Mouse (Mus musculus): Measurements from ENCODE around the gene Apon.
"Not testable (repeated sequence)": the region's sequence is repeated elsewhere in the genome, so short reads cannot be mapped to it uniquely, and the experiment has no call there.

Gene Apon

GRCm38 (mm10) chr10:128272819-128273439, 19.0 kb downstream of the Apon start:
- DNase-seq (ENCODE audit: low read depth), result not testable (repeated sequence)

GRCm38 (mm10) chr10:128275374-128275773, 21.5 kb downstream of the Apon start:
- not testable (repeated sequence) for DNase-seq (ENCODE audit: low read depth)

- DNase-seq (ENCODE audit: low read depth), result no peak
These were observed 24.3 kb downstream of the Apon start for GRCm38 (mm10) chr10:128278158-128278557.

GRCm38 (mm10) chr10:128280943-128281342, 27.0 kb downstream of the Apon start:
- no peak for DNase-seq (ENCODE audit: low read depth)

- DNase-seq (ENCODE audit: low read depth), result no peak
These were observed 27.8 kb downstream of the Apon start for GRCm38 (mm10) chr10:128281682-128282081.

- DNase-seq (ENCODE audit: low read depth), result no peak
These were observed 29.1 kb downstream of the Apon start for GRCm38 (mm10) chr10:128282886-128283450.

- DNase-seq (ENCODE audit: low read depth), result peak; percentile 20
These were observed 30.0 kb downstream of the Apon start for GRCm38 (mm10) chr10:128283604-128284579.

GRCm38 (mm10) chr10:128290594-128290993, 36.7 kb downstream of the Apon start:
- not testable (repeated sequence) for DNase-seq (ENCODE audit: low read depth)

- DNase-seq (ENCODE audit: low read depth), result no peak
These were observed 42.6 kb downstream of the Apon start for GRCm38 (mm10) chr10:128296370-128297090.

- DNase-seq (ENCODE audit: low read depth), result no peak
These were observed 43.3 kb downstream of the Apon start for GRCm38 (mm10) chr10:128297221-128297620.

GRCm38 (mm10) chr10:128297622-128298021, 43.7 kb downstream of the Apon start:
- DNase-seq (ENCODE audit: low read depth), result no peak

- DNase-seq (ENCODE audit: low read depth), result no peak
These were observed 44.3 kb downstream of the Apon start for GRCm38 (mm10) chr10:128298243-128298642.

- no peak for DNase-seq (ENCODE audit: low read depth)
These were observed 44.8 kb downstream of the Apon start, which contains the start of gene Il23a for GRCm38 (mm10) chr10:128298702-128299171. Gene Il23a (minus strand): TSS chr10:128298752.

GRCm38 (mm10) chr10:128302357-128302756, 48.5 kb downstream of the Apon start:
- no peak for DNase-seq (ENCODE audit: low read depth)

GRCm38 (mm10) chr10:128302785-128303125, 48.9 kb downstream of the Apon start:
- DNase-seq (ENCODE audit: low read depth), result no peak

GRCm38 (mm10) chr10:128303126-128304021, 49.5 kb downstream of the Apon start, which contains the start of gene Pan2:
Gene Pan2 (plus strand): TSS chr10:128303335.
- DNase-seq (ENCODE audit: low read depth), result peak; percentile 100
